Mouse (Mus musculus): Measurements from ENCODE around the gene Fam169a. TPM values are rescaled to one million over a fixed set of nuclear protein-coding genes. Genes with fewer than 3 reads are reported as not detected.

Fam169a gene
- total and polyA plus RNA-seq, 3 experiments = 0.42 to 0.79 TPM; not detected in 1

DNA sequence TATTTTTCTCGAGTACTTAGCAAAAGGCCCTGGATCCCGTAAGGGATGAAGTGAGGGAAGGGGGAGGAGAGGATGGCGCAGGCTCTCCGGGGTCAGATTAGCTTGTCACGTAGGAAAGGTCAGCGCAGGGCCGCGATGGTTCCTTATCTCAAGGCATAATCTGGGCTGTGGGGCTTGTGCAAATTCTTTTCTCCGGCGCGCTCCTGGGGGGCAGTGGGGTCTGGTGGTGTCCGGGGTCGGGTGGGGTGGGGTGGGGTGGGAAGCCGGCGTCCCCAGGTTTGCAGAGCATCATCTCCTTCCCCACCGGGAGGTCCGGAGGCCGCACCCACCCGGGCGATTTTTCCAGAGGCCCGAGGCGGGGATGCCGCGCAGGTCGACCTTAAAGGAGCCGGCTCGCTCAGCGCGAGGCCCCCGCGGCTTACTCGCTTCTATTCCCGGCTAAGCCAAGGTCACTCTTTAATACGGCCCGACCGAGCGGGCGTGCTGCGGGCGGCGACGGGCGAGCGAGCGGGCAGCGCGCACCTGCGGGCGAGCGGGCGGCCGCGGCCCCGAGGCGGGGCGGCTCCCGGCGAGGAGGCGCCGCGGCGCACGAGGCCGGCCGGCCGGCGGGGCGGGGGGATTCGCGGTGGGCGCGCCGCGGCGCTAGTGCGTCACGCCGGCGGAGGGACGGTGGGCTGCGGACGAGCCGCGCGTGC lies 4.0 kb downstream of the Fam169a start:
- Histone ChIP-seq H3K4me3 (replicated peaks in 1 of 3; ENCODE audit: low read depth in 2 of 3, low read length in 2 of 3, poor library complexity in 1 of 3) (no peak overlapping the region), H3K9me3 (replicated peaks; ENCODE audit: low read length) (peaks cover 6% of the 10 kb centered on the region), H3K4me2 (ENCODE audit: insufficient read depth, low read depth, poor library complexity, severe bottlenecking) (no peak overlapping the region), H3K36me3 (replicated peaks in 1 of 2; ENCODE audit: control insufficient read depth in 1 of 2, insufficient read depth in 1 of 2, low read length in 1 of 2) (no peaks in the 10 kb centered on the region), H3K4me1 (ENCODE audit: control insufficient read depth in 1 of 2, insufficient read depth in 2 of 2) (no peaks in the 10 kb centered on the region), H3K27me3 (replicated peaks) (no peaks in the 10 kb centered on the region), H3K27ac (ENCODE audit: insufficient read depth, low read depth) (no peak overlapping the region), H3K9ac (ENCODE audit: insufficient read depth, low read depth) (no peak overlapping the region), H3K79me2 (replicated peaks; ENCODE audit: control insufficient read depth, extremely low read depth, insufficient read depth, poor library complexity, severe bottlenecking) (no peaks in the 10 kb centered on the region)
- no peak for TF ChIP-seq MAFK (IDR thresholded peaks at IDR 0.05; ENCODE audit: insufficient replicate concordance, low read length)
- no peak for DNase-seq (ENCODE audit: extremely low read depth)
- in situ Hi-C loops (cut with MboI; ENCODE audit: low pct_ligation_motif_present, low pct_unique_long_range_greater_than_20kb, low sequenced_read_pairs) = no loop called here
- dilution Hi-C loops (cut with MboI; ENCODE audit: extremely low pct_ligation_motif_present, extremely low pct_unique_long_range_greater_than_20kb, low sequenced_read_pairs) = no loop called here

DNA sequence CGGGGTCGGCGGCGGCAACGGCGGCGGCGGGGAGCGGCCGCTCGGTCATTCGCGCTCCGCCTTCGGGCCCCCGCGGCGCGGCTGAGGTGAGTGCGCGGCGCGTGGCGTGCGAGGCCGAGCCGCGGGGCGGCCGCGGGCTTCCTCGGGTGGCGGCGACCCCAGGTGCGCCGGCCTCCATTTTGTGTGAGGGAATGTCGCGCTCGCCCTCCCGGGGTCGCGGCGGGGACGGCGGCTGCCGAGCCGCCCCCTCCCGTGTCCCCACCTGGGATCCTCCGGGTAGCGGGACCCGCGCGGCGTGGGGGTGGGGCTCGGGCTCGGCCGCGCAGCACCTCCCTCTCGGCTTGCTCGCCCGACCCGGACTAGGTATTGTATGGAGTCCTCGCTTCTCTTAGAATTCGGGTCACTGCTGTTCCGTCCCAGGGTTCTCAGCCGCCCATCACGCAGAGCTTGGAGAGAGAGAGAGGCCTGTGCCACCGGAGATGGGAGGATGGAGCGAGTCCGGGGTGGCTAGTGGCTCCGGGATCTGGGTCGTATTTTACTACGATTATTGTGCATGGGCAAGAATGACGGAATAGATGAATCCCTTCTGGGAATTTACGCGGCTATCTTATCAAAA lies 4.6 kb downstream of the Fam169a start:
- H3K9me3 ChIP-seq (replicated peaks; ENCODE audit: low read length) = peaks cover 6% of the 10 kb centered on the region
- H3K4me1 ChIP-seq (ENCODE audit: control insufficient read depth in 1 of 2, insufficient read depth in 2 of 2) = no peaks in the 10 kb centered on the region
- no peak overlapping the region for H3K27ac ChIP-seq (ENCODE audit: insufficient read depth, low read depth)
- no peaks in the 10 kb centered on the region for H3K27me3 ChIP-seq (replicated peaks)
- DNase-seq (ENCODE audit: extremely low read depth) = no peak
- TF ChIP-seq SIN3A (IDR thresholded peaks at IDR 0.05; ENCODE audit: low read length) = no peak
- no peak for TF ChIP-seq USF2 (conservative IDR thresholded peaks at IDR 0.05; ENCODE audit: low read depth, low read length)
- TF ChIP-seq POLR2AphosphoS2 (IDR thresholded peaks at IDR 0.05; ENCODE audit: low read depth, low read length) = no peak
- no peak for TF ChIP-seq HCFC1 (IDR thresholded peaks at IDR 0.05; ENCODE audit: low read depth, low read length)
- no peak for TF ChIP-seq PAX5 (IDR thresholded peaks at IDR 0.05; ENCODE audit: low read length)
- no peak for TF ChIP-seq IRF4 (IDR thresholded peaks at IDR 0.05; ENCODE audit: low read depth, low read length)
- no peak for TF ChIP-seq CTCF (conservative IDR thresholded peaks at IDR 0.05 in 1 of 2, IDR thresholded peaks at IDR 0.05 in 1 of 2; ENCODE audit: low read depth in 2 of 2, low read length in 2 of 2)
- no peak for TF ChIP-seq GABPA (IDR thresholded peaks at IDR 0.05; ENCODE audit: insufficient replicate concordance, low read depth, low read length)
- no peak for TF ChIP-seq MYC (IDR thresholded peaks at IDR 0.05; ENCODE audit: low read depth, low read length)
- no peak for TF ChIP-seq ELF1 (IDR thresholded peaks at IDR 0.05; ENCODE audit: low read depth, low read length)
- TF ChIP-seq USF1 (IDR thresholded peaks at IDR 0.05; ENCODE audit: low read depth, low read length) = no peak
- no peak for TF ChIP-seq CHD2 (IDR thresholded peaks at IDR 0.05; ENCODE audit: low read length)
- no peak for TF ChIP-seq TBP (conservative IDR thresholded peaks at IDR 0.05; ENCODE audit: low read depth, low read length)
- no peak for TF ChIP-seq ZKSCAN1 (IDR thresholded peaks at IDR 0.05; ENCODE audit: borderline replicate concordance, low read depth, low read length)
- no peak for TF ChIP-seq UBTF (IDR thresholded peaks at IDR 0.05; ENCODE audit: low read depth, low read length)
- no peak for TF ChIP-seq JUN (IDR thresholded peaks at IDR 0.05; ENCODE audit: insufficient read depth, low read depth, low read length)
- TF ChIP-seq KAT2A (IDR thresholded peaks at IDR 0.05; ENCODE audit: insufficient replicate concordance, low read length) = no peak
- TF ChIP-seq TCF12 (IDR thresholded peaks at IDR 0.05; ENCODE audit: low read depth, low read length) = no peak
- in situ Hi-C loops (cut with MboI; ENCODE audit: low pct_ligation_motif_present, low pct_unique_long_range_greater_than_20kb, low sequenced_read_pairs) = no loop called here
- H3K79me2 ChIP-seq (replicated peaks; ENCODE audit: control insufficient read depth, extremely low read depth, insufficient read depth, poor library complexity, severe bottlenecking) = no peaks in the 10 kb centered on the region
- H3K4me2 ChIP-seq (ENCODE audit: insufficient read depth, low read depth, poor library complexity, severe bottlenecking) = no peak overlapping the region
- H3K4me3 ChIP-seq (replicated peaks in 1 of 3; ENCODE audit: low read depth in 2 of 3, low read length in 2 of 3, poor library complexity in 1 of 3) = no peak overlapping the region
- no peaks in the 10 kb centered on the region for H3K36me3 ChIP-seq (replicated peaks in 1 of 2; ENCODE audit: control insufficient read depth in 1 of 2, insufficient read depth in 1 of 2, low read length in 1 of 2)
- dilution Hi-C loops (cut with MboI; ENCODE audit: extremely low pct_ligation_motif_present, extremely low pct_unique_long_range_greater_than_20kb, low sequenced_read_pairs) = no loop called here
- no peak overlapping the region for H3K9ac ChIP-seq (ENCODE audit: insufficient read depth, low read depth)

All from CH12.LX (cell line).